Mouse (Mus musculus) olfactory bulb, adult 2 months (tissue): Measurements from ENCODE around the gene Gigyf2.

Experiments
- CTCF ChIP-seq: fragments of 200-500 bp; IDR thresholded peaks from 2 replicates; pipeline ENCODE4 v1.5.1; 2012; ENCODE audit warnings: low read depth, mild to moderate bottlenecking, low read length, moderate library complexity; ENCODE audit not compliant: insufficient read depth
- POLR2A ChIP-seq: fragments of 200-500 bp; IDR thresholded peaks from 2 replicates; pipeline ENCODE4 v1.6.1; 2012; ENCODE audit warnings: mild to moderate bottlenecking, low read depth, low read length, moderate library complexity; ENCODE audit not compliant: insufficient read depth

GRCm38 (mm10) chr1:87482546-87482945 is 155.7 kb downstream of the Gigyf2 start:
- TF ChIP-seq CTCF = no peak
- TF ChIP-seq POLR2A = no peak
